In genomic region chr2:164087416-164088017, GRCm38 (mm10) we compare ENCODE assay signal across 13 mouse cellular contexts.
"Had no signal": no experiment of that assay in that cellular context is flagged by ENCODE, and none has a peak within 500 bp of the region (broad histone marks: within the 10 kb centered on the region; RNA-seq: fewer than 3 reads in every experiment).

No protein-coding gene starts in this region.

- H3K9ac ChIP-seq: liver, embryonic 15.5 days; stomach, embryonic 15.5 days had no signal

- H3K27ac ChIP-seq: limb, embryonic 10.5 days; liver, embryonic 15.5 days; midbrain, embryonic 10.5 days; stomach, embryonic 15.5 days had no signal

- H3K4me2 ChIP-seq: liver, embryonic 11.5 days; liver, embryonic 15.5 days; stomach, embryonic 15.5 days had no signal

- H3K4me3 ChIP-seq: limb, embryonic 10.5 days; liver, embryonic 15.5 days; midbrain, embryonic 10.5 days; stomach, embryonic 15.5 days had no signal

- DNase-seq: kidney, adult 9 months; kidney, postnatal 10 days; layer of hippocampus, adult 9-11 months; layer of hippocampus, postnatal 36 days; lung, adult 2 months; lung, postnatal 36 days; right cerebral cortex, postnatal 25 days; thymus, postnatal 4 days had no signal

- H3K9me3 ChIP-seq: limb, embryonic 10.5 days; liver, embryonic 15.5 days; midbrain, embryonic 10.5 days; stomach, embryonic 15.5 days had no signal

- H3K27me3 ChIP-seq: liver, embryonic 15.5 days; stomach, embryonic 15.5 days had no signal

- H3K4me1 ChIP-seq: limb, embryonic 10.5 days; liver, embryonic 15.5 days; midbrain, embryonic 10.5 days; stomach, embryonic 15.5 days had no signal
